9 mouse cellular contexts compared by ENCODE assay signal in the genomic region with DNA sequence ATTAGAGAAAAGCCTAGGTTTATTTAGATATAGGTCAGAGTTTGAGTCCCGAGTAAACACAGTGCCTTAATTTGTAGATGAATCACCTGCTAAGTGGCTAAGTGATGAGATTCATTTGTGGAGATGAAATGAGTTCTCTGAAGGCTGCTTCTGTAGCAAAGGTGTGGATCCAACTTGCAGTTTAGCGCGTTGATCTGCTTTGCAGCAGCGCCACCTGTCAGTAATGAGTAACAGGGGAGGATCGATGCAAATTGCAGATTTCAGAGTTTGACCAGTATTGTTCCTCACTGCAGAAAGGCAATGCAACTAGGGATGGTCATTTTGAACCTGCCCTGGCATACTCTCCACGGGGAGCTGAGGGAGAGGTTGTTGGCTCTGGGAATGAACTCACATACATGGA.
DNase-seq lines count a peak whose midpoint lies in the region; ATAC-seq and TF ChIP-seq lines count a peak whose summit lies in the region.
"Had no signal": no experiment of that assay in that cellular context is flagged by ENCODE, and none has a peak within 500 bp of the region (broad histone marks: within the 10 kb centered on the region; RNA-seq: fewer than 3 reads in every experiment).

No protein-coding gene starts in this region.

- no peak for ATAC-seq in hindbrain, embryonic 14.5 days (ENCODE audit: low FRiP score)
- ATAC-seq in hindbrain, embryonic 16.5 days = no peak
- no peak for ATAC-seq in midbrain, postnatal 0 days (ENCODE audit: low FRiP score)

- no peaks in the 10 kb centered on the region for H3K4me1 ChIP-seq in hindbrain, embryonic 14.5 days (replicated peaks; ENCODE audit: control insufficient read depth, insufficient read depth, low read length)
- H3K4me1 ChIP-seq in hindbrain, embryonic 16.5 days (ENCODE audit: control insufficient read depth, insufficient read depth, low read depth, low read length) = no peaks in the 10 kb centered on the region
- H3K4me1 ChIP-seq in embryonic facial prominence, embryonic 10.5 days = no peaks in the 10 kb centered on the region
- no peaks in the 10 kb centered on the region for H3K4me1 ChIP-seq in midbrain, postnatal 0 days (ENCODE audit: insufficient read depth, low read length)
- H3K4me1 ChIP-seq: heart, embryonic 15.5 days had no signal

- no peaks in the 10 kb centered on the region for H3K27me3 ChIP-seq in hindbrain, embryonic 14.5 days (ENCODE audit: control insufficient read depth, insufficient read depth, low read length)
- H3K27me3 ChIP-seq in hindbrain, embryonic 16.5 days (replicated peaks; ENCODE audit: control insufficient read depth, insufficient read depth, low read length) = no peaks in the 10 kb centered on the region; the same call in 1 of the 2 replicates
- H3K27me3 ChIP-seq in embryonic facial prominence, embryonic 10.5 days (replicated peaks; ENCODE audit: low read depth, poor library complexity, severe bottlenecking) = no peaks in the 10 kb centered on the region
- H3K27me3 ChIP-seq in midbrain, postnatal 0 days (ENCODE audit: insufficient read depth, low read length) = no peaks in the 10 kb centered on the region
- H3K27me3 ChIP-seq: heart, embryonic 15.5 days had no signal

- H3K9me3 ChIP-seq in hindbrain, embryonic 14.5 days (ENCODE audit: control insufficient read depth, low read length) = no peaks in the 10 kb centered on the region
- H3K9me3 ChIP-seq in hindbrain, embryonic 16.5 days (ENCODE audit: control insufficient read depth, low read length) = no peaks in the 10 kb centered on the region
- no peaks in the 10 kb centered on the region for H3K9me3 ChIP-seq in embryonic facial prominence, embryonic 10.5 days
- H3K9me3 ChIP-seq in midbrain, postnatal 0 days (ENCODE audit: low read length) = no peaks in the 10 kb centered on the region
- H3K9me3 ChIP-seq: heart, embryonic 15.5 days had no signal

- no peaks in the 10 kb centered on the region for H3K36me3 ChIP-seq in hindbrain, embryonic 14.5 days (replicated peaks; ENCODE audit: control insufficient read depth, insufficient read depth)
- H3K36me3 ChIP-seq in hindbrain, embryonic 16.5 days (ENCODE audit: control insufficient read depth, insufficient read depth, low read length) = no peaks in the 10 kb centered on the region
- no peaks in the 10 kb centered on the region for H3K36me3 ChIP-seq in embryonic facial prominence, embryonic 10.5 days (replicated peaks)
- no peaks in the 10 kb centered on the region for H3K36me3 ChIP-seq in midbrain, postnatal 0 days (ENCODE audit: insufficient read depth, low read length)
- H3K36me3 ChIP-seq: heart, embryonic 15.5 days had no signal

- WGBS in hindbrain, embryonic 14.5 days = 6% methylated on average over 6 of the region's 6 CpGs
- 3% methylated on average over 6 of the region's 6 CpGs for WGBS in hindbrain, embryonic 16.5 days
- WGBS in embryonic facial prominence, embryonic 10.5 days = 5% methylated on average over 6 of the region's 6 CpGs
- WGBS in midbrain, postnatal 0 days = 6% methylated on average over 6 of the region's 6 CpGs

- H3K27ac ChIP-seq in hindbrain, embryonic 14.5 days = no peak overlapping the region
- H3K27ac ChIP-seq in hindbrain, embryonic 16.5 days (ENCODE audit: low read depth, low read length) = no peak overlapping the region
- H3K27ac ChIP-seq in embryonic facial prominence, embryonic 10.5 days (replicated peaks) = no peak overlapping the region
- no peak overlapping the region for H3K27ac ChIP-seq in midbrain, postnatal 0 days (ENCODE audit: low read depth, low read length)
- H3K27ac ChIP-seq: heart, embryonic 15.5 days had no signal

- no peak overlapping the region for H3K4me2 ChIP-seq in hindbrain, embryonic 14.5 days (replicated peaks)
- H3K4me2 ChIP-seq in hindbrain, embryonic 16.5 days (ENCODE audit: low read length) = no peak overlapping the region
- H3K4me2 ChIP-seq in midbrain, postnatal 0 days (ENCODE audit: low read depth, low read length, poor library complexity, severe bottlenecking) = no peak overlapping the region
- H3K4me2 ChIP-seq: heart, embryonic 15.5 days had no signal

- H3K9ac ChIP-seq in hindbrain, embryonic 14.5 days = no peak overlapping the region
- H3K9ac ChIP-seq in hindbrain, embryonic 16.5 days (ENCODE audit: low read depth, low read length) = no peak overlapping the region
- no peak overlapping the region for H3K9ac ChIP-seq in midbrain, postnatal 0 days (replicated peaks; ENCODE audit: low read length, poor library complexity, severe bottlenecking)
- H3K9ac ChIP-seq: heart, embryonic 15.5 days had no signal

- DNase-seq in hindbrain, embryonic 14.5 days (ENCODE audit: low spot score) = peak; percentile 68
- DNase-seq in adrenal gland, postnatal 10 days = peak; percentile 23
- peak; percentile 37 for DNase-seq in embryonic facial prominence, embryonic 10.5 days (ENCODE audit: low spot score)
- DNase-seq in layer of hippocampus, adult 18-20 months (ENCODE audit: low spot score in 2 of 2) = peak; percentile 16 to 56
- peak; percentile 74 for DNase-seq in midbrain, postnatal 0 days (ENCODE audit: low spot score)
- DNase-seq in spleen, postnatal 36 days (ENCODE audit: low spot score in 2 of 2) = no peak
- no peak for DNase-seq in thymus, postnatal 36 days

- peak; percentile 84 for TF ChIP-seq CTCF in midbrain, postnatal 0 days (IDR thresholded peaks at IDR 0.05)

- no peak overlapping the region for H3K4me3 ChIP-seq in hindbrain, embryonic 14.5 days (replicated peaks; ENCODE audit: low read length)
- H3K4me3 ChIP-seq in hindbrain, embryonic 16.5 days (ENCODE audit: low read length) = no peak overlapping the region
- no peak overlapping the region for H3K4me3 ChIP-seq in embryonic facial prominence, embryonic 10.5 days
- no peak overlapping the region for H3K4me3 ChIP-seq in midbrain, postnatal 0 days (ENCODE audit: low read depth, low read length)
- H3K4me3 ChIP-seq: heart, embryonic 15.5 days had no signal

Comparison
In these comparisons a context has a peak if more than half of its experiments do, and no peak if none do; other contexts are left out.
1. DNase-seq: peak in hindbrain, embryonic 14.5 days (single experiment), adrenal gland, postnatal 10 days (single experiment), embryonic facial prominence, embryonic 10.5 days (single experiment), layer of hippocampus, adult 18-20 months (2 of 2) and midbrain, postnatal 0 days (single experiment); none in spleen, postnatal 36 days (0 of 2) and thymus, postnatal 36 days (0 of 2).